In the genomic region with DNA sequence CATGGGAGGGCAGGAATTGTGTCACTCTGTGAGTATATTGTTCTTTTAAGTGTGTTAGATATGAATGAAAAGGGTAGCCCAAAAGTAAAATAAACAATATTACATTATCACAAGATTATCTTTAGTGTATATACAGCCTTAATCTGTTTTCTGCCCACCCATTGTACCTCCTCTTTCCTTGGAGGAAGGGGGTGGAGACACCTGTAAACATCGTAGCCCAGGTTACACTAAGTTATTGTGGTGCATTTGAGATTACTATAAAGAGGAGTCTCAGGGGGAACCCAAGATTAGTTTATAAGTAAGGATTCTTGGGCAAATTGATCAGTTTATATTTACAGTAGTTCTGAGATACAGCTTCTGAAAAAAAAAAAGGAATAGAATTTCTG, we compare ENCODE assay signal across 8 mouse cellular contexts. TPM values are rescaled to one million over a fixed set of nuclear protein-coding genes. Genes with fewer than 3 reads are reported as not detected.
DNase-seq lines count a peak whose midpoint lies in the region; ATAC-seq and TF ChIP-seq lines count a peak whose summit lies in the region.

No protein-coding gene starts in this region.

- TF ChIP-seq CTCF in layer of hippocampus, adult 2 months (conservative IDR thresholded peaks at IDR 0.05) = no peak
- no peak for TF ChIP-seq CTCF in intestine, postnatal 0 days (IDR thresholded peaks at IDR 0.05; ENCODE audit: low read depth)

- WGBS in embryonic facial prominence, embryonic 13.5 days = 31% methylated on average over 1 of the region's 1 CpGs
- 42% methylated on average over 1 of the region's 1 CpGs for WGBS in intestine, postnatal 0 days
- 25% methylated on average over 1 of the region's 1 CpGs for WGBS in neural tube, embryonic 13.5 days

- H3K4me2 ChIP-seq in embryonic facial prominence, embryonic 13.5 days = peak overlapping the region; percentile 83
- peak overlapping the region; percentile 86 for H3K4me2 ChIP-seq in intestine, postnatal 0 days (replicated peaks; ENCODE audit: low read depth)
- H3K4me2 ChIP-seq in neural tube, embryonic 13.5 days = peak overlapping the region; percentile 68

- H3K27ac ChIP-seq in layer of hippocampus, adult 2 months = peak overlapping the region; percentile 99
- H3K27ac ChIP-seq in embryonic facial prominence, embryonic 13.5 days = 0 out of 2 replicates have a peak overlapping the region, but pooled peaks have one; percentile 93
- H3K27ac ChIP-seq in intestine, postnatal 0 days (ENCODE audit: low read depth, low read length) = no peak overlapping the region
- H3K27ac ChIP-seq in neural tube, embryonic 13.5 days (replicated peaks) = no peak overlapping the region

- no peak for ATAC-seq in embryonic facial prominence, embryonic 13.5 days (ENCODE audit: insufficient number of reproducible peaks, insufficient read depth, low FRiP score, low TSS enrichment, low read depth)
- no peak for ATAC-seq in intestine, postnatal 0 days
- no peak for ATAC-seq in neural tube, embryonic 13.5 days (ENCODE audit: low read depth)
- ATAC-seq in monocyte, adult 5-6 weeks (replicated peaks; ENCODE audit: insufficient number of reproducible peaks, low FRiP score, low TSS enrichment, poor library complexity, severe bottlenecking) = no peak

- H3K4me1 ChIP-seq in embryonic facial prominence, embryonic 13.5 days = peaks cover 10% of the 10 kb centered on the region; the same call in 1 of the 2 replicates
- H3K4me1 ChIP-seq in intestine, postnatal 0 days (replicated peaks; ENCODE audit: control insufficient read depth, insufficient read depth, low read length) = 0 out of 2 replicates have a peak, but pooled peaks cover 2% of the 10 kb centered on the region
- peaks cover 20% of the 10 kb centered on the region for H3K4me1 ChIP-seq in neural tube, embryonic 13.5 days (replicated peaks)

- no peaks in the 10 kb centered on the region for H3K36me3 ChIP-seq in embryonic facial prominence, embryonic 13.5 days
- no peaks in the 10 kb centered on the region for H3K36me3 ChIP-seq in intestine, postnatal 0 days (ENCODE audit: control insufficient read depth, insufficient read depth)
- H3K36me3 ChIP-seq in neural tube, embryonic 13.5 days = no peaks in the 10 kb centered on the region

- H3K9me3 ChIP-seq in embryonic facial prominence, embryonic 13.5 days = no peaks in the 10 kb centered on the region
- no peaks in the 10 kb centered on the region for H3K9me3 ChIP-seq in intestine, postnatal 0 days (ENCODE audit: control insufficient read depth)
- H3K9me3 ChIP-seq in neural tube, embryonic 13.5 days = no peaks in the 10 kb centered on the region

- no peak for DNase-seq in layer of hippocampus, adult 2 months (ENCODE audit: low spot score in 2 of 2)
- no peak for DNase-seq in layer of hippocampus, adult 9-11 months
- DNase-seq in cerebellum, adult 9-11 months = no peak
- DNase-seq in adrenal gland, adult 2 months = no peak

- peak overlapping the region; percentile 81 for H3K9ac ChIP-seq in embryonic facial prominence, embryonic 13.5 days
- H3K9ac ChIP-seq in intestine, postnatal 0 days (ENCODE audit: low read depth, low read length) = peak overlapping the region; percentile 26; the same call in 1 of the 2 replicates
- peak overlapping the region; percentile 86 for H3K9ac ChIP-seq in neural tube, embryonic 13.5 days

- H3K27me3 ChIP-seq in embryonic facial prominence, embryonic 13.5 days = no peaks in the 10 kb centered on the region
- no peaks in the 10 kb centered on the region for H3K27me3 ChIP-seq in intestine, postnatal 0 days (replicated peaks; ENCODE audit: control insufficient read depth, insufficient read depth, low read length)
- no peaks in the 10 kb centered on the region for H3K27me3 ChIP-seq in neural tube, embryonic 13.5 days

- H3K4me3 ChIP-seq in layer of hippocampus, adult 2 months = peak overlapping the region; percentile 94
- H3K4me3 ChIP-seq in embryonic facial prominence, embryonic 13.5 days = peak overlapping the region; percentile 75
- peak overlapping the region; percentile 96; the same call in 1 of the 2 replicates for H3K4me3 ChIP-seq in intestine, postnatal 0 days (ENCODE audit: low read depth, low read length)
- peak overlapping the region; percentile 82 for H3K4me3 ChIP-seq in neural tube, embryonic 13.5 days

RNA-seq across cellular contexts. Expression of a gene that starts 1.3 kb away (rescaled TPM):
- 10 to 100 TPM; 39.9 to 41.5 TPM for total RNA-seq in layer of hippocampus, adult 2 months (2021)
- polyA plus RNA-seq in embryonic facial prominence, embryonic 13.5 days (2015; fragmentation: Nextera tagmentation; extraction: Ambion mirVana) = 10.8 and 12.3 TPM in 2 replicates
- 2.8 and 3.1 TPM in 2 replicates for polyA plus RNA-seq in intestine, postnatal 0 days (2015; fragmentation: Nextera tagmentation; extraction: Ambion mirVana)
- polyA plus RNA-seq in neural tube, embryonic 13.5 days (2015; fragmentation: Nextera tagmentation; extraction: Ambion mirVana) = 9.1 and 9.7 TPM in 2 replicates
- total RNA-seq in monocyte, adult 5-6 weeks (2017) = 221 to 285 TPM (median 274 TPM) in 3 replicates
- total RNA-seq in adrenal gland, adult 2 months (2021) = 10 to 100 TPM; 16.8 to 17.3 TPM
- polyA plus RNA-seq in adrenal gland, adult 2 months (2012; rRNA removed) = 2.6 and 2.7 TPM in 2 replicates

Comparison
In these comparisons a context has a peak if more than half of its experiments do, and no peak if none do; other contexts are left out.
1. H3K27ac ChIP-seq: peak in layer of hippocampus, adult 2 months (single experiment) and embryonic facial prominence, embryonic 13.5 days (single experiment); none in intestine, postnatal 0 days (single experiment) and neural tube, embryonic 13.5 days (single experiment).
2. H3K9ac ChIP-seq: peak in every context shown above with its lines; median percentile 86 in neural tube, embryonic 13.5 days; 81 in embryonic facial prominence, embryonic 13.5 days; 26 in intestine, postnatal 0 days.
3. Peak in every context shown above with its lines, with median percentiles within 50 percentile points of each other: H3K4me3 ChIP-seq and H3K4me2 ChIP-seq.